In genomic region chr2:105126691-105127530, GRCm38 (mm10) we compare ENCODE assay signal across 8 mouse cellular contexts. TPM values are rescaled to one million over a fixed set of nuclear protein-coding genes. Genes with fewer than 3 reads are reported as not detected.
DNase-seq lines count a peak whose midpoint lies in the region; ATAC-seq lines count a peak whose summit lies in the region.

No protein-coding gene starts in this region.

- no peaks in the 10 kb centered on the region for H3K9me3 ChIP-seq in forebrain, embryonic 10.5 days
- H3K9me3 ChIP-seq in midbrain, embryonic 12.5 days = no peaks in the 10 kb centered on the region

- peak overlapping the region; percentile 43 for H3K4me2 ChIP-seq in midbrain, embryonic 12.5 days (replicated peaks)

- DNase-seq in gastrocnemius, postnatal 10 days = peak; percentile 17
- no peak for DNase-seq in gastrocnemius, postnatal 36 days
- DNase-seq in forebrain, embryonic 10.5 days (ENCODE audit: extremely low spot score, low spot score) = no peak
- DNase-seq in kidney, adult 11 months = peak; percentile 22
- no peak for DNase-seq in frontal cortex, postnatal 36 days (ENCODE audit: low spot score in 2 of 2)
- no peak for DNase-seq in cerebellum, adult 9-11 months
- no peak for DNase-seq in gastrocnemius, postnatal 14 days

- H3K9ac ChIP-seq in midbrain, embryonic 12.5 days (replicated peaks) = no peak overlapping the region

- peaks cover 100% of the 10 kb centered on the region for H3K27me3 ChIP-seq in forebrain, embryonic 10.5 days (ENCODE audit: poor library complexity, severe bottlenecking)
- peaks cover 99% of the 10 kb centered on the region for H3K27me3 ChIP-seq in midbrain, embryonic 12.5 days

- intact Hi-C loops in gastrocnemius, postnatal 36 days (cut with DNase I) = no loop called here
- intact Hi-C loops in gastrocnemius, postnatal 14 days (cut with DNase I; ENCODE audit: low total_unique reads) = no loop called here

- ATAC-seq in midbrain, embryonic 12.5 days (ENCODE audit: low FRiP score, low read depth) = peak; percentile 27

- under 1% methylated on average over 92 of the region's 92 CpGs for WGBS in forebrain, embryonic 10.5 days
- under 1% methylated on average over 90 of the region's 92 CpGs for WGBS in midbrain, embryonic 12.5 days

- peak overlapping the region; percentile 38 for H3K4me3 ChIP-seq in forebrain, embryonic 10.5 days
- peak overlapping the region; percentile 30 for H3K4me3 ChIP-seq in midbrain, embryonic 12.5 days

- peaks cover 47% of the 10 kb centered on the region for H3K4me1 ChIP-seq in forebrain, embryonic 10.5 days
- peaks cover 28% of the 10 kb centered on the region for H3K4me1 ChIP-seq in midbrain, embryonic 12.5 days

- no peak overlapping the region for H3K27ac ChIP-seq in forebrain, embryonic 10.5 days
- H3K27ac ChIP-seq in midbrain, embryonic 12.5 days (replicated peaks) = no peak overlapping the region

- H3K36me3 ChIP-seq in forebrain, embryonic 10.5 days (replicated peaks) = no peaks in the 10 kb centered on the region
- H3K36me3 ChIP-seq in midbrain, embryonic 12.5 days = no peaks in the 10 kb centered on the region

RNA-seq across cellular contexts. Expression of gene Wt1, which starts 0.6 kb away (rescaled TPM):
- total RNA-seq in gastrocnemius, postnatal 10 days (2021) = under 1 TPM in 1 of 2 experiments, not detected in 1; 0.18 TPM
- under 1 TPM in 1 of 2 experiments, not detected in 1; 0.15 TPM for total RNA-seq in gastrocnemius, postnatal 36 days (2021)
- 0.12 and 0.21 TPM in 2 replicates for polyA plus RNA-seq in forebrain, embryonic 10.5 days (2016; fragmentation: Nextera tagmentation; extraction: Ambion mirVana)
- polyA plus RNA-seq in midbrain, embryonic 12.5 days (2016; fragmentation: Nextera tagmentation; extraction: Ambion mirVana) = 0.11 and 0.12 TPM in 2 replicates
- not detected for total RNA-seq in gastrocnemius, postnatal 14 days (2021)

RNA-seq across cellular contexts. Expression of gene Gm11060, which starts 35.1 kb away (rescaled TPM):
- total RNA-seq in gastrocnemius, postnatal 10 days (2021) = not detected
- total RNA-seq in gastrocnemius, postnatal 36 days (2021) = not detected
- polyA plus RNA-seq in forebrain, embryonic 10.5 days (2016; fragmentation: Nextera tagmentation; extraction: Ambion mirVana) = not detected in 2 replicates
- not detected in 2 replicates for polyA plus RNA-seq in midbrain, embryonic 12.5 days (2016; fragmentation: Nextera tagmentation; extraction: Ambion mirVana)
- total RNA-seq in gastrocnemius, postnatal 14 days (2021) = not detected

Comparison
In these comparisons a context has a peak if more than half of its experiments do, and no peak if none do; other contexts are left out.
1. DNase-seq: peak in gastrocnemius, postnatal 10 days (single experiment) and kidney, adult 11 months (single experiment); none in gastrocnemius, postnatal 36 days (0 of 2), forebrain, embryonic 10.5 days (single experiment), frontal cortex, postnatal 36 days (0 of 2), cerebellum, adult 9-11 months (single experiment) and gastrocnemius, postnatal 14 days (single experiment).